Comparison of ENCODE assay signal across 23 mouse cellular contexts in genomic region chr9:42661481-42661880, GRCm38 (mm10).
A peak's percentile ranks its signal among the peaks of the same experiment; 100 is the strongest.
DNase-seq lines count a peak whose midpoint lies in the region; TF ChIP-seq lines count a peak whose summit lies in the region.
"Had no signal": no experiment of that assay in that cellular context is flagged by ENCODE, and none has a peak within 500 bp of the region (broad histone marks: within the 10 kb centered on the region; RNA-seq: fewer than 3 reads in every experiment).

No protein-coding gene starts in this region.

- in situ Hi-C loops in ES-E14 (cut with MboI; ENCODE audit: low sequenced_read_pairs in 2 of 2, unreplicated experiment in 2 of 2), result no loop called here

- no peaks in the 10 kb centered on the region for H3K9me3 ChIP-seq in ES-E14 (ENCODE audit: control insufficient read depth, insufficient read depth, low read depth, low read length)

- no peaks in the 10 kb centered on the region for H3K4me1 ChIP-seq in ES-E14 (ENCODE audit: control insufficient read depth in 2 of 2, insufficient read depth in 2 of 2, low read length in 2 of 2, poor library complexity in 1 of 2)

- H3K27ac ChIP-seq in ES-E14 (ENCODE audit: insufficient read depth, low read depth, low read length, poor library complexity, severe bottlenecking), result no peak overlapping the region

- H3K9ac ChIP-seq in ES-E14 (ENCODE audit: insufficient read depth, low read depth, low read length, poor library complexity, severe bottlenecking), result no peak overlapping the region

- DNase-seq in ES-CJ7 (ENCODE audit: low read depth, low spot score), result peak; percentile 33
- peak; percentile 9 for DNase-seq in ES-E14 (ENCODE audit: low read depth, low spot score)
- DNase-seq in R1 (ENCODE audit: low read depth, low spot score), result peak; percentile 74
- DNase-seq in ZHBTc4 (ENCODE audit: low read depth, low spot score), result peak; percentile 66
- no peak for DNase-seq in frontal cortex, postnatal 14 days (ENCODE audit: low spot score in 2 of 2)
- DNase-seq in layer of hippocampus, adult 9-10 months (ENCODE audit: low spot score), result no peak
- no peak for DNase-seq in T-cell, adult 2 months (ENCODE audit: low spot score)
- DNase-seq in kidney, postnatal 36 days, result no peak
- DNase-seq: adrenal gland, adult 2 months; adrenal gland, adult 8-10 months; adrenal gland, postnatal 10 days; adrenal gland, postnatal 14 days; adrenal gland, postnatal 25 days; adrenal gland, postnatal 36 days; B cell, adult 2 months; cerebellum, adult 11 months; cerebellum, adult 11-12 months; cerebellum, adult 18-20 months; cerebellum, adult 2 months; cerebellum, adult 8-10 months; cerebellum, adult 9-10 months; cerebellum, adult 9-11 months had no signal

- no peak overlapping the region for H3K4me3 ChIP-seq in ES-E14 (ENCODE audit: insufficient read depth in 1 of 2, low read depth in 1 of 2, low read length in 2 of 2, poor library complexity in 1 of 2, severe bottlenecking in 1 of 2)

- no peaks in the 10 kb centered on the region for H3K36me3 ChIP-seq in ES-E14 (ENCODE audit: control insufficient read depth, insufficient read depth, low read length, poor library complexity, severe bottlenecking)
- H3K36me3 ChIP-seq: G1E had no signal

TF ChIP-seq in ES-E14, 5 proteins besides CTCF, POLR2A, EP300 and RAD21:
- TF ChIP-seq MAFK (IDR thresholded peaks at IDR 0.05; ENCODE audit: insufficient read depth, low read depth, low read length), result no peak
- TF ChIP-seq ZC3H11A (IDR thresholded peaks at IDR 0.05; ENCODE audit: borderline replicate concordance, low read depth, low read length), result no peak
- TF ChIP-seq HCFC1 (IDR thresholded peaks at IDR 0.05; ENCODE audit: borderline replicate concordance, insufficient read depth, low read length), result no peak
- TF ChIP-seq CHD2 (IDR thresholded peaks at IDR 0.05; ENCODE audit: low read depth, low read length), result no peak
- TF ChIP-seq ZNF384 (IDR thresholded peaks at IDR 0.05; ENCODE audit: low read depth, low read length), result no peak

Comparison
In these comparisons a context has a peak if more than half of its experiments do, and no peak if none do; other contexts are left out.
1. DNase-seq: peak in ES-CJ7 (single experiment), ES-E14 (single experiment), R1 (single experiment) and ZHBTc4 (single experiment); none in frontal cortex, postnatal 14 days (0 of 2), layer of hippocampus, adult 9-10 months (single experiment), T-cell, adult 2 months (single experiment) and kidney, postnatal 36 days (0 of 2).